Mouse (Mus musculus) embryonic facial prominence, embryonic 13.5 days (tissue): ENCODE measurements around the gene Sh3bp4. TPM values are rescaled to one million over a fixed set of nuclear protein-coding genes. Genes with fewer than 3 reads are reported as not detected.

Source experiments
- ATAC-seq: fragments of 200-750 bp; cut with Nextera tagmentation; 2 replicates; pipeline ENCODE4 v1.8.0; 2017; ENCODE audit warnings: low read depth; ENCODE audit not compliant: insufficient number of reproducible peaks, insufficient read depth, low FRiP score, low TSS enrichment
- H3K27ac ChIP-seq: fragments of 300-500 bp; sonication (generic); 2 replicates; pipeline ENCODE4 v1.5.1; 2015; ENCODE audit warnings: moderate library complexity, mild to moderate bottlenecking, inconsistent platforms
- H3K27me3 ChIP-seq: fragments of 300-500 bp; sonication (generic); 2 replicates; pipeline ENCODE4 v1.6.1; 2015; ENCODE audit warnings: mild to moderate bottlenecking, inconsistent platforms
- H3K36me3 ChIP-seq: fragments of 300-500 bp; sonication (generic); 2 replicates; pipeline ENCODE4 v1.6.1; 2015; ENCODE audit warnings: mild to moderate bottlenecking, inconsistent platforms
- H3K4me1 ChIP-seq: fragments of 300-500 bp; sonication (generic); 2 replicates; pipeline ENCODE4 v1.6.1; 2015; ENCODE audit warnings: inconsistent platforms
- H3K4me2 ChIP-seq: fragments of 300-500 bp; sonication (generic); 2 replicates; pipeline ENCODE4 v1.6.1; 2015; ENCODE audit warnings: moderate library complexity, mild to moderate bottlenecking, inconsistent platforms
- H3K4me3 ChIP-seq: fragments of 300-500 bp; sonication (generic); 2 replicates; pipeline ENCODE4 v1.5.1; 2015; ENCODE audit warnings: mild to moderate bottlenecking, inconsistent platforms
- H3K9ac ChIP-seq: fragments of 300-500 bp; sonication (generic); 2 replicates; pipeline ENCODE4 v1.6.1; 2015; ENCODE audit warnings: mild to moderate bottlenecking, inconsistent platforms
- H3K9me3 ChIP-seq: fragments of 300-500 bp; sonication (generic); 2 replicates; pipeline ENCODE4 v1.6.1; 2016; ENCODE audit warnings: inconsistent platforms
- WGBS: fragments of 180-500 bp; shearing (Covaris S2); methylation state at CpG from one replicate; pipeline ENCODE4 v1.1.7; 2015; ENCODE audit warnings: mixed read lengths; 5-methylcytosine and 5-hydroxymethylcytosine counted together
- polyA plus RNA-seq: library from polyadenylated mRNA; unstranded; fragments of >200 nt; fragmentation: Nextera tagmentation; extraction: Ambion mirVana; gene quantifications from 2 replicates; pipeline ENCODE4 v1.2.1, GENCODE M21; 2015

Sh3bp4 gene
- polyA plus RNA-seq, result 24.1 and 26.1 TPM in 2 replicates

DNA sequence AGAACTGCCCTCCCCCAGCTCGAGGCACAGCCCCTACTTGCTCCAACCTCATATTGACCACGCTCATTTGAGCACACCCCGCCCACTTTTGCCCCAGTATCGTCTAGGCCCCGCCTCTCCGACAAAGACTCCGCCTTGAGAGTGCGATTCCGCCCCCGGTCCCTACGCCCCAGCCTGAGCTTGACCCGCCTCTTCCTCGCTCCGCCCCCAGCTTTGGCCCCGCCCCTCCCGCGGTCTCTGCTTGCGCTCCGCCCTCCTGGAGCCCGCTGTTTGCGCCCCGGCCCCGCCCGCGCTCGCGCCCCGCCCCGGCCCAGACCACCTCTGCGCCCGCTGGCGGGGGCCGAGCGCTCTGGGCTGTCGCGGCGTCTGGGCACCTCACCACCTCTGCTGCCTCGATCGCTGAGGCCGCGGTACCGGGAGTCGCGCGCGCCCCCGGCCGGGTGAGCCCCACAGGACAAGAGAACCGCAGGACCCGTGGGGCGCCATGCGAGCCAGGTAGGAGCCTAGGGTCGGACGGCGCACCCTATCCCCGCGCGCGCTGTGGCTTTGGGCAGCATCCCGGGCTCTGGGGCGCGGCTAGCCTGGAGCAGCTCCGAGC, at the start of gene Sh3bp4:
Gene Sh3bp4, plus strand, starts transcription at position 313 of the 598 bp plus-strand sequence.
- peak within 1 kb of the TSS; percentile 81 for H3K9ac ChIP-seq
- peaks cover 41% of the 10 kb centered on the region for H3K4me1 ChIP-seq
- under 1% methylated on average over 62 of the region's 63 CpGs for WGBS

DNA sequence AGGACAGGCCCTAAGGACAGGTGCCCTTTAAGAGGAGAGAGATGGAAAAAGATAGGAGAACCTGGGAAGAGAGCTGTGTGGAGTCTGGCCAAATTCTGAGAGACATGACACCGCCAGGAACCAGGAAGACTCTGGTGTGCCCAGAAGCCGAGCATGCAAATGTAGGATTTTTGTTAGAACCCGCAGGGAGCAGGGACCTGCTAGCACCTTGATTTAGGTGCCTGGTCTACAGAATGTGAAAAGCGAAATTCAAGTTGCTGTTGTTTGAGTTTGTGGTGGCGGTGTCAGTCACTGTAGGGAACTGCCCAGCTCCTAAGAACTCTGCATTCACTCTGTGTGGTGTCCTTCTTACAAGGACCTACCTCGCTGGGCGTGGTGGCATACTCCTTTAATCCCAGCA, 47.2 kb upstream of the Sh3bp4 start:
- H3K36me3 ChIP-seq, result no peaks in the 10 kb centered on the region
- H3K27me3 ChIP-seq, result no peaks in the 10 kb centered on the region
- H3K27ac ChIP-seq, result no peak overlapping the region
- H3K4me1 ChIP-seq, result peaks cover 16% of the 10 kb centered on the region
- no peak overlapping the region for H3K4me2 ChIP-seq
- 82% methylated on average over 7 of the region's 7 CpGs for WGBS
- no peak for ATAC-seq
- H3K4me3 ChIP-seq, result no peak overlapping the region
- H3K9me3 ChIP-seq, result no peaks in the 10 kb centered on the region
- H3K9ac ChIP-seq, result no peak overlapping the region

More for the DNA sequence above, at the start of gene Sh3bp4:
- Histone ChIP-seq H3K27ac (peak within 1 kb of the TSS; percentile 87), H3K4me3 (peak within 1 kb of the TSS; percentile 77), H3K36me3 (no peaks in the 10 kb centered on the region), H3K4me2 (peak within 1 kb of the TSS; percentile 69), H3K9me3 (no peaks in the 10 kb centered on the region), H3K27me3 (no peaks in the 10 kb centered on the region)
- peak; percentile 95 for ATAC-seq

GRCm38 (mm10) chr1:89024696-89025612, 45.3 kb upstream of the Sh3bp4 start:
- Histone ChIP-seq H3K9ac (no peak overlapping the region), H3K27ac (no peak overlapping the region), H3K9me3 (no peaks in the 10 kb centered on the region), H3K4me2 (no peak overlapping the region), H3K4me3 (no peak overlapping the region), H3K36me3 (no peaks in the 10 kb centered on the region), H3K27me3 (no peaks in the 10 kb centered on the region), H3K4me1 (peaks cover 21% of the 10 kb centered on the region)
- WGBS, result 54% methylated on average over 9 of the region's 9 CpGs
- no peak for ATAC-seq

DNA sequence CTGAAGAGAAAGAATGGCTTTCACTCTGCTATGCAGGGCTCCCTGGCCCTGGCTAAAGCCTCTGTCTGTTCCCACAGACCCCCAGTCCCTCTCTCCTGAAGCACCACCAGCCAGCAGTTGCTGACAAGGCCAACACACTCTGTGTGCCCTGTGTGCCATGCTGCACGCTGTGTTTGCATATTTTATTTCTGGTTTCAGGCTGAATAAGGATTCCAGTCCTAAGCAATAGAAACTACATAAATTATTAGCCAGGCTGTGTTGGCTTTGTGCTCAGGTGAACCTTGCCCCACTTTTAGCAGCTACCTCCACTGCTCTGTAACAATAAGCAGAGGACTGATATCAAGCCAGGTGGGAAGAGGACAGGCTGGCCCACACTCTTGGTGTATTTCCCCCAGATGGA, 44.2 kb upstream of the Sh3bp4 start:
- Histone ChIP-seq H3K9me3 (no peaks in the 10 kb centered on the region), H3K4me1 (peaks cover 20% of the 10 kb centered on the region), H3K27ac (no peak overlapping the region), H3K36me3 (no peaks in the 10 kb centered on the region), H3K4me2 (no peak overlapping the region), H3K9ac (no peak overlapping the region), H3K4me3 (no peak overlapping the region), H3K27me3 (no peaks in the 10 kb centered on the region)
- WGBS, result 81% methylated on average over 1 of the region's 1 CpGs
- no peak for ATAC-seq

- Histone ChIP-seq H3K4me3 (no peak overlapping the region), H3K9me3 (no peaks in the 10 kb centered on the region), H3K27me3 (no peaks in the 10 kb centered on the region), H3K4me1 (peaks cover 33% of the 10 kb centered on the region), H3K27ac (no peak overlapping the region), H3K9ac (no peak overlapping the region), H3K4me2 (no peak overlapping the region), H3K36me3 (no peaks in the 10 kb centered on the region)
- no peak for ATAC-seq
- WGBS, result 60% methylated on average over 11 of the region's 11 CpGs
Observed at GRCm38 (mm10) chr1:89029136-89029927, 40.9 kb upstream of the Sh3bp4 start.

DNA sequence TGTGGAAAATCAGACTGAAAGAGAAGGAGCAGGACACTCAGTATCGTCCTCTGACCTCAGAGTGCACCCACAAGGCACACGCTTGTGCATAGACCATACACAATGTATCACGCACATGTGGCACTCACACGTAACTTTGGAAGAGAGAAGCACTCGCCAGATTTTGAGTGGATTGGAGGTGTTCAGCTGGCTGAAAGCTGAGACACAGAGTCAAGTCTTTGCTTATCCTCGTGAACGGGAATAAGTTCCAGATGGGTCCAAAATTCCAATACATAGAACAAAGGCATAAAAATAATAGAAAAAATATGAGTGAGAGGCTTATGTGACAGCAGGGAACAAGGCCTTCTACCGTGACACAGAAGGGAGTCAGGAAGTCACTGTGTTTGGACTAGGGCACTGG, 36.6 kb upstream of the Sh3bp4 start:
- peaks cover 29% of the 10 kb centered on the region for H3K4me1 ChIP-seq
- no peaks in the 10 kb centered on the region for H3K9me3 ChIP-seq
- peak overlapping the region; percentile 78 for H3K27ac ChIP-seq
- no peaks in the 10 kb centered on the region for H3K27me3 ChIP-seq
- H3K36me3 ChIP-seq, result no peaks in the 10 kb centered on the region
- H3K4me2 ChIP-seq, result peak overlapping the region; percentile 28
- no peak overlapping the region for H3K9ac ChIP-seq
- WGBS, result 23% methylated on average over 8 of the region's 8 CpGs
- no peak overlapping the region for H3K4me3 ChIP-seq
- no peak for ATAC-seq

DNA sequence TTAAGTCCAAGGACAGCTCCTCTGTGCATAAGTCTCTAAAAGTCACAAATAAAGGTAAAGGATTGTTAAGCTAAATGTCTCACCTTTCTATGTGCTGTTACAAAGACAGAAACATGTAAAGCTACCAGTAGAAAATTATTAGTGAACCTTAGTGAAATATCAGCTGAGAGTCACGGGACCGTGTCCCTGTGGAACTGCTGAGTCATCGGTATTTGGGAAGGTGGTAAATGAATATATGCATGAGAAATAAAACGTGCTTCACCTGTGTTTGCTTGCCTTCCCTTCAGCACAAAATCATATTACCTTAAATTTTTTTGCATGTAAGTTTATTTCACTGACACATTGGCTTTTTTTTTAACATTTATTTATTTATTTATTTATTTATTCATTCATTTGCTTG, 36.2 kb upstream of the Sh3bp4 start:
- ATAC-seq, result no peak
- H3K4me2 ChIP-seq, result no peak overlapping the region
- 46% methylated on average over 4 of the region's 4 CpGs for WGBS
- no peaks in the 10 kb centered on the region for H3K36me3 ChIP-seq
- H3K9ac ChIP-seq, result no peak overlapping the region
- no peaks in the 10 kb centered on the region for H3K27me3 ChIP-seq
- H3K27ac ChIP-seq, result peak overlapping the region; percentile 78
- peaks cover 29% of the 10 kb centered on the region for H3K4me1 ChIP-seq
- no peak overlapping the region for H3K4me3 ChIP-seq
- no peaks in the 10 kb centered on the region for H3K9me3 ChIP-seq

GRCm38 (mm10) chr1:89035115-89035514, 35.1 kb upstream of the Sh3bp4 start:
- H3K27ac ChIP-seq, result no peak overlapping the region
- H3K4me2 ChIP-seq, result no peak overlapping the region
- H3K9ac ChIP-seq, result no peak overlapping the region
- no peaks in the 10 kb centered on the region for H3K27me3 ChIP-seq
- H3K9me3 ChIP-seq, result no peaks in the 10 kb centered on the region
- no peaks in the 10 kb centered on the region for H3K36me3 ChIP-seq
- no peak for ATAC-seq
- 50% methylated on average over 5 of the region's 5 CpGs for WGBS
- H3K4me1 ChIP-seq, result peaks cover 24% of the 10 kb centered on the region
- no peak overlapping the region for H3K4me3 ChIP-seq

DNA sequence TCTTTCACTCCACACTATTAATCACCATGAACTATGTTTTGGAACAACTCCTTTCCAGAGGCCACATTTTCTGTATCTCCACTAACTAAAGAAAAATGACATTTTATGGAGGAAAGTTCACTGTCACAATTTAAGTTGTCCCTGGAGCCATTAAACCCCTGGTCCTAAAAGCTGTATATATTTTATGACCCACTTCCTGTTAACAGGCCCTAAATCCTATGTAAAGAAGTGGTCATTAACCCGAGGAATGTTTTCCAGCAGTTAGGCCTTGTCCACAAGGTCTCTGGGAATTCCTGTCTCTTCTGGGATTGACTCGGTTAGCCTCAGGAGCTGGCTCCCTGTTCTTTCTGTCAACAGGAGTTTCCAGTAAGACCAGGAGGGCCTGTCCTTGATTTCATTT, 30.4 kb upstream of the Sh3bp4 start:
- Histone ChIP-seq H3K27me3 (no peaks in the 10 kb centered on the region), H3K9me3 (no peaks in the 10 kb centered on the region), H3K36me3 (no peaks in the 10 kb centered on the region), H3K4me3 (no peak overlapping the region), H3K9ac (no peak overlapping the region), H3K27ac (no peak overlapping the region), H3K4me1 (0 out of 2 replicates have a peak, but pooled peaks cover 6% of the 10 kb centered on the region), H3K4me2 (no peak overlapping the region)
- ATAC-seq, result no peak
- 72% methylated on average over 2 of the region's 2 CpGs for WGBS

- Histone ChIP-seq H3K27ac (no peak overlapping the region), H3K27me3 (no peaks in the 10 kb centered on the region), H3K4me1 (peaks cover 9% of the 10 kb centered on the region), H3K4me3 (no peak overlapping the region), H3K36me3 (no peaks in the 10 kb centered on the region), H3K9ac (no peak overlapping the region), H3K4me2 (no peak overlapping the region), H3K9me3 (no peaks in the 10 kb centered on the region)
- 67% methylated on average over 5 of the region's 5 CpGs for WGBS
- no peak for ATAC-seq
Observed at GRCm38 (mm10) chr1:89041290-89041689, 28.9 kb upstream of the Sh3bp4 start.

DNA sequence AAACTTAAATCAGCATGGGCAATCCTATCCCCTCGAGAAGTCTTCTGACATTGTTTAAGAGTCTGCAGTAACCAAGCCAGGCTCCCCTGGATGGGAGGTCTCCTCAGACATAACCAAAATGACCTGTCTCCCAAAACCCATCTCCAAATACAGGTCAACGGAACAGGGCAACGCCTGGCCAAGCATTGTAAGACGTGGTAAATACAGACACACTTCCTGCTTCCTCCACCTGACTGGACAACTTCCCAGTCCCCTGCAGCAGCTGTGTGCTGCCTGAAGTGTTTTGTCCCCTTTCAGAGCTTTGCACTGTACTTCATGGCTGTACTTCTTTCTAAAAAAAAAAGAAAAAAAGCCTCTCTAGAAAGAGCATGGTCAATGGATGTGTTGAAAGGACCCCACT, 28.1 kb upstream of the Sh3bp4 start:
- H3K27me3 ChIP-seq, result no peaks in the 10 kb centered on the region
- H3K27ac ChIP-seq, result no peak overlapping the region
- no peak overlapping the region for H3K4me2 ChIP-seq
- 77% methylated on average over 4 of the region's 4 CpGs for WGBS
- no peak for ATAC-seq
- no peaks in the 10 kb centered on the region for H3K9me3 ChIP-seq
- H3K4me1 ChIP-seq, result peaks cover 8% of the 10 kb centered on the region
- H3K36me3 ChIP-seq, result no peaks in the 10 kb centered on the region
- H3K4me3 ChIP-seq, result no peak overlapping the region
- H3K9ac ChIP-seq, result no peak overlapping the region
